Mouse (Mus musculus): ENCODE results near the gene Casp9.

DNA sequence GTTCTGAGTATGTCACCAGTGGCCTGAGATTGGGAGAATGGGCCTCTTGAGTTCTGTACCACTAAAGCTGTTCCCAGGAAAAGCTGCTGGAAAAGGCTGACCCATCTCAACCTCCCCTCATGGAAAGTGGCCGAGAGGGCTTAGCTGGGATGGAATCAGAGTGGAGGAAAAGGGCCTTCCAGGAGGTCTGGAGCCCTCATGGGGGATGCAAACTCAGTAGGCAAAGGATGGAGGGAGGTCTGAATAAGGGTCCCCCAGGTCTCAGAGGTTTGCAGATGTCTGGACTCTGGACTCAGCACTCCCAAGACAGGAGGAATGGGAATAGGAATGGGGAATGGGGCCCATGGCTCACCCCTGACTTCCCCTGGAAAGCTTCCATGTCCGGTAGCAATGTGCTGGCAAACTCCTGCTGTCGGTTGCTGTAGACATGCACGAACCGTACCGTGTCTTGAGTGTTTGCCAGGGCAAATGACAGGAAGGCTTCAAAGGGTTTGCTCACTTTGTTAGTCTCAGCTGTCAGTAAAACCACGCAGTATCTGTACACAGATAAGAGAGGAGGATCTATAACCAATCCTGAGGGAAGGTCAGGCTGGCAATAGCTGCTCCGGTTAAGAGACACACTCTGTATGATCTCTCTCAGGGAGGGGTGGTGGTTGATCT lies 23.8 kb upstream of the Casp9 start:
- TF ChIP-seq CHD2 (IDR thresholded peaks at IDR 0.05; ENCODE audit: low read depth, low read length), result no peak
- no peak for TF ChIP-seq MAFK (IDR thresholded peaks at IDR 0.05; ENCODE audit: insufficient read depth, low read depth, low read length)
- no peak for TF ChIP-seq ZNF384 (IDR thresholded peaks at IDR 0.05; ENCODE audit: low read depth, low read length)
- TF ChIP-seq HCFC1 (IDR thresholded peaks at IDR 0.05; ENCODE audit: borderline replicate concordance, insufficient read depth, low read length), result no peak
